Mouse (Mus musculus): ENCODE results near the gene Mbd5. TPM values are rescaled to one million over a fixed set of nuclear protein-coding genes. Genes with fewer than 3 reads are reported as not detected.

Mbd5 gene
- polyA plus RNA-seq, 1 experiment from 2014 or later = 29.0 TPM

- peaks cover 4% of the 10 kb centered on the region; the same call in 1 of the 2 replicates for H3K4me1 ChIP-seq (ENCODE audit: insufficient read depth)
- no peaks in the 10 kb centered on the region for H3K9me3 ChIP-seq (ENCODE audit: low read depth, low read length)
- H3K4me2 ChIP-seq = peak within 1 kb of the TSS; percentile 68
- peak within 1 kb of the TSS; percentile 94 for H3K4me3 ChIP-seq (ENCODE audit: low read depth, low read length)
- no peaks in the 10 kb centered on the region for H3K27me3 ChIP-seq (ENCODE audit: insufficient read depth, low read length)
- peak within 1 kb of the TSS; percentile 94 for H3K27ac ChIP-seq (ENCODE audit: low read depth)
- ATAC-seq (ENCODE audit: insufficient read depth) (no peak), DNase-seq (no peak)
- TF ChIP-seq CTCF (IDR thresholded peaks at IDR 0.05; ENCODE audit: low read depth) = no peak
- 0% methylated on average over 2 of the region's 2 CpGs for WGBS
- H3K9ac ChIP-seq = peak within 1 kb of the TSS; percentile 93
- no peaks in the 10 kb centered on the region for H3K36me3 ChIP-seq (ENCODE audit: insufficient read depth)
Observed at GRCm38 (mm10) chr2:48950252-48950315, 776 bp downstream of the Mbd5 start, which contains the start of gene Orc4. TSS of gene Orc4 (minus strand) at chr2:48950277.

GRCm38 (mm10) chr2:48950316-48950880 lies 1.1 kb downstream of the Mbd5 start:
- Histone ChIP-seq H3K4me3 (ENCODE audit: low read depth, low read length) (peak overlapping the region; percentile 94), H3K4me2 (peak overlapping the region; percentile 68), H3K4me1 (ENCODE audit: insufficient read depth) (peaks cover 4% of the 10 kb centered on the region; the same call in 1 of the 2 replicates), H3K9me3 (ENCODE audit: low read depth, low read length) (no peaks in the 10 kb centered on the region), H3K36me3 (ENCODE audit: insufficient read depth) (no peaks in the 10 kb centered on the region), H3K27me3 (ENCODE audit: insufficient read depth, low read length) (no peaks in the 10 kb centered on the region), H3K9ac (peak overlapping the region; percentile 80), H3K27ac (ENCODE audit: low read depth) (peak overlapping the region; percentile 94; the same call in 1 of the 2 replicates)
- DNase-seq = peak; percentile 30
- TF ChIP-seq CTCF (IDR thresholded peaks at IDR 0.05; ENCODE audit: low read depth) = no peak
- no peak for ATAC-seq (ENCODE audit: insufficient read depth)
- WGBS = 4% methylated on average over 5 of the region's 6 CpGs

DNA sequence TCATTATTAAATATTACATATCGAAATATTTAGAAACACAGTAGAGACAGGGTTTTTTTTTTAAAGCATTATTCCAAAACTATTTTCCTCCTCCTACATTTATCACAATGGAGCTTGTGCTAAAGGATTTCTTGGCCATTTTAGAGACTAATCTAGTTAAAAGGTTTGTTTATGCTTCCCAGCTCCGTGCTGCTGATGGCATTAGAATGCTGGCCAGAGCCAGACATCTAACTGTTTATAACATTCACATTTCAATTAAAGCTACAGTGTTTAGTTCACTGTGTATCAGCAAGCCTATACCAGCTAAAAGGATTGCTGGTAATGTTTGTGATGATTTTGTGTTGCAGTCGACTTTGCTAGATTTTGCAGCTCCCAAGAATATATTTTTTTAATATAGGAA lies 7.3 kb downstream of the Mbd5 start:
- H3K9ac ChIP-seq = no peak overlapping the region
- no peaks in the 10 kb centered on the region for H3K27me3 ChIP-seq (ENCODE audit: insufficient read depth, low read length)
- peak; percentile 57 for DNase-seq
- ATAC-seq (ENCODE audit: insufficient read depth) = no peak; the same call in 1 of the 2 replicates
- 47% methylated on average over 3 of the region's 3 CpGs for WGBS
- H3K36me3 ChIP-seq (ENCODE audit: insufficient read depth) = no peaks in the 10 kb centered on the region
- H3K27ac ChIP-seq (ENCODE audit: low read depth) = no peak overlapping the region
- H3K4me1 ChIP-seq (ENCODE audit: insufficient read depth) = no peaks in the 10 kb centered on the region
- no peaks in the 10 kb centered on the region for H3K9me3 ChIP-seq (ENCODE audit: low read depth, low read length)
- no peak overlapping the region for H3K4me3 ChIP-seq (ENCODE audit: low read depth, low read length)
- TF ChIP-seq CTCF (IDR thresholded peaks at IDR 0.05; ENCODE audit: low read depth) = no peak
- no peak overlapping the region for H3K4me2 ChIP-seq

GRCm38 (mm10) chr2:48978920-48979319 lies 29.6 kb downstream of the Mbd5 start:
- WGBS = 57% methylated on average over 3 of the region's 3 CpGs
- ATAC-seq (ENCODE audit: insufficient read depth) (no peak), DNase-seq (no peak)
- peaks cover 6% of the 10 kb centered on the region; the same call in 1 of the 2 replicates for H3K36me3 ChIP-seq (ENCODE audit: insufficient read depth)
- H3K27me3 ChIP-seq (ENCODE audit: insufficient read depth, low read length) = no peaks in the 10 kb centered on the region
- TF ChIP-seq CTCF (IDR thresholded peaks at IDR 0.05; ENCODE audit: low read depth) = no peak
- no peak overlapping the region for H3K27ac ChIP-seq (ENCODE audit: low read depth)
- H3K4me1 ChIP-seq (ENCODE audit: insufficient read depth) = no peaks in the 10 kb centered on the region
- no peak overlapping the region for H3K4me2 ChIP-seq
- no peak overlapping the region for H3K9ac ChIP-seq
- no peaks in the 10 kb centered on the region for H3K9me3 ChIP-seq (ENCODE audit: low read depth, low read length)
- H3K4me3 ChIP-seq (ENCODE audit: low read depth, low read length) = no peak overlapping the region

- Histone ChIP-seq H3K27ac (ENCODE audit: low read depth) (no peak overlapping the region), H3K9ac (no peak overlapping the region), H3K27me3 (ENCODE audit: insufficient read depth, low read length) (no peaks in the 10 kb centered on the region), H3K4me3 (ENCODE audit: low read depth, low read length) (no peak overlapping the region), H3K36me3 (ENCODE audit: insufficient read depth) (no peaks in the 10 kb centered on the region), H3K4me2 (no peak overlapping the region), H3K4me1 (ENCODE audit: insufficient read depth) (no peaks in the 10 kb centered on the region), H3K9me3 (ENCODE audit: low read depth, low read length) (no peaks in the 10 kb centered on the region)
- ATAC-seq (ENCODE audit: insufficient read depth) (no peak), DNase-seq (no peak)
- WGBS = 83% methylated on average over 3 of the region's 3 CpGs
- no peak for TF ChIP-seq CTCF (IDR thresholded peaks at IDR 0.05; ENCODE audit: low read depth)
Observed at GRCm38 (mm10) chr2:48990322-48990721, 41.0 kb downstream of the Mbd5 start.

DNA sequence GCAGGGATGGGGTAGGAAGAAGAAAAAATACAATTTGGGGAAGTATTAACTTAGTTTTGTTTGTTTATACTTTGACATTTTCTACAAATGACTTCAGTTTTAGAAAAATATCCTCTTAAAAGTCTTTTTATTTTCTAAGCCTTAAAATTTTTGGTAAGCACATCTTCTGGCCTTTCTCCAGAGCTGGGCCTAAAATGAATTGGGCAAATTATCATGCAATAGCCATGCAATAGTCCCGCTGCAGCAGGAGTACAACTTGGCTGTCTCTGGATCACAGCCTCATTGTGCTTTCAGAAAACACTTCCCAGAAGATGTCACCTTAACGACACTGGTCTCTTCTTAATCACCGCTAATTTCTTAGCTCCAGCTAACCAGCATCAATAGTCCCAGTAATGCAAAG lies 91.2 kb downstream of the Mbd5 start:
- Histone ChIP-seq H3K27me3 (ENCODE audit: insufficient read depth, low read length) (no peaks in the 10 kb centered on the region), H3K36me3 (ENCODE audit: insufficient read depth) (no peaks in the 10 kb centered on the region), H3K9ac (no peak overlapping the region), H3K4me3 (ENCODE audit: low read depth, low read length) (no peak overlapping the region), H3K9me3 (ENCODE audit: low read depth, low read length) (no peaks in the 10 kb centered on the region; the same call in 1 of the 2 replicates), H3K27ac (ENCODE audit: low read depth) (no peak overlapping the region), H3K4me2 (no peak overlapping the region), H3K4me1 (ENCODE audit: insufficient read depth) (no peaks in the 10 kb centered on the region)
- peak; percentile 4 for DNase-seq
- TF ChIP-seq CTCF (IDR thresholded peaks at IDR 0.05; ENCODE audit: low read depth) = no peak
- no peak for ATAC-seq (ENCODE audit: insufficient read depth)
- WGBS = 86% methylated on average over 3 of the region's 3 CpGs

DNA sequence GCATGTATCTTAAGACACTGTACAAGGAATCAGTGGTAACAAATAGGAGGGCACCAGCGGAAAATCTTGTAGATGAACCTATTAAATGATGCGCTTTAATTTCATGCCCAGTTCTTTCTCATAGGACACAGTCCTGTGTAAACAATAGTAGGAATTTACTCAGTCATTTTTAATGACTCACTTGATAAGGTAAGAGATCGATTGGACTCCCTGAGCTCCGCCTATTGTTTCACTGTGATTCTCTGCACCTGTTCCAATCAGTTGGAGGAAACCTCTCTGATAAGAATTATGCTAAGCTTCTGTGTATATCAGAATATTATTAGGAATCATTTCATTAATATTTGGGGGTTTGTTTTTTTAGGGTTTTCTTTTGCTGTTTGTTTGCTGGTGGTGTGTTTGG lies 100.7 kb downstream of the Mbd5 start:
- no peak for TF ChIP-seq CTCF (IDR thresholded peaks at IDR 0.05; ENCODE audit: low read depth)
- 87% methylated on average over 4 of the region's 4 CpGs for WGBS
- Histone ChIP-seq H3K4me3 (ENCODE audit: low read depth, low read length) (no peak overlapping the region), H3K36me3 (ENCODE audit: insufficient read depth) (no peaks in the 10 kb centered on the region), H3K9me3 (ENCODE audit: low read depth, low read length) (peaks cover 4% of the 10 kb centered on the region; the same call in 1 of the 2 replicates), H3K4me2 (no peak overlapping the region), H3K27ac (ENCODE audit: low read depth) (no peak overlapping the region), H3K9ac (no peak overlapping the region), H3K4me1 (ENCODE audit: insufficient read depth) (no peaks in the 10 kb centered on the region), H3K27me3 (ENCODE audit: insufficient read depth, low read length) (no peaks in the 10 kb centered on the region)
- no peak for ATAC-seq (ENCODE audit: insufficient read depth)
- DNase-seq = no peak

DNA sequence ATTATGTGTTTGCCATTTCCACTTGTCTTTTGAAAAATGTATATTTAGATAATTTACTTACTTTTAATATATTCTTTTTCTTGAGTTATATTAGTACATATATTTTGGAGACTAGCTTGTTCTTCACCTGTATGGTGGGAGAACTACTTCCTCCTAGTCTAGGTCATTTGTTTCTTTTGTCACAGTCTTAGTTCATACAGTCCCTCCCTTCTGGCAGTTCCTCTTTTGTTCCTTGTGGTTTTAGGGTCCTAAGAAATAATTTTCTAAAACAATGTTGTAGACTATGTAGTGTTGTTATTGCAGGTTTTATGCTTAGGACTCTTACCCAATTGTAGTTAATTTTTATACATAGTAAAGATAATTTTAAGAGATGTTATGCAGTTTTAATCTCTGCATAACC lies 118.6 kb downstream of the Mbd5 start:
- H3K4me3 ChIP-seq (ENCODE audit: low read depth, low read length) = no peak overlapping the region
- H3K9me3 ChIP-seq (ENCODE audit: low read depth, low read length) = no peaks in the 10 kb centered on the region
- H3K9ac ChIP-seq = no peak overlapping the region
- H3K27ac ChIP-seq (ENCODE audit: low read depth) = no peak overlapping the region
- ATAC-seq (ENCODE audit: insufficient read depth) (no peak), DNase-seq (no peak)
- no peaks in the 10 kb centered on the region for H3K36me3 ChIP-seq (ENCODE audit: insufficient read depth)
- no peaks in the 10 kb centered on the region for H3K27me3 ChIP-seq (ENCODE audit: insufficient read depth, low read length)
- H3K4me2 ChIP-seq = no peak overlapping the region
- no peaks in the 10 kb centered on the region for H3K4me1 ChIP-seq (ENCODE audit: insufficient read depth)
- TF ChIP-seq CTCF (IDR thresholded peaks at IDR 0.05; ENCODE audit: low read depth) = no peak

All from lung, embryonic 14.5 days (tissue).